Mouse (Mus musculus) urinary bladder, adult 2 months (tissue): ENCODE data around the gene Pitpnm1. TPM values are rescaled to one million over a fixed set of nuclear protein-coding genes. Genes with fewer than 3 reads are reported as not detected.

Source experiments
- DNase-seq: peaks from one replicate; pipeline ENCODE4 v3.0.0; 2022; ENCODE audit warnings: low spot score
- polyA plus RNA-seq: library from polyadenylated mRNA; depleted of rRNA; stranded (reverse); fragments of >200 nt; gene quantifications from 2 replicates; pipeline ENCODE4 v1.2.3, GENCODE M21; 2012

Pitpnm1 gene
- polyA plus RNA-seq, 1 experiment: 45.2 TPM

DNA sequence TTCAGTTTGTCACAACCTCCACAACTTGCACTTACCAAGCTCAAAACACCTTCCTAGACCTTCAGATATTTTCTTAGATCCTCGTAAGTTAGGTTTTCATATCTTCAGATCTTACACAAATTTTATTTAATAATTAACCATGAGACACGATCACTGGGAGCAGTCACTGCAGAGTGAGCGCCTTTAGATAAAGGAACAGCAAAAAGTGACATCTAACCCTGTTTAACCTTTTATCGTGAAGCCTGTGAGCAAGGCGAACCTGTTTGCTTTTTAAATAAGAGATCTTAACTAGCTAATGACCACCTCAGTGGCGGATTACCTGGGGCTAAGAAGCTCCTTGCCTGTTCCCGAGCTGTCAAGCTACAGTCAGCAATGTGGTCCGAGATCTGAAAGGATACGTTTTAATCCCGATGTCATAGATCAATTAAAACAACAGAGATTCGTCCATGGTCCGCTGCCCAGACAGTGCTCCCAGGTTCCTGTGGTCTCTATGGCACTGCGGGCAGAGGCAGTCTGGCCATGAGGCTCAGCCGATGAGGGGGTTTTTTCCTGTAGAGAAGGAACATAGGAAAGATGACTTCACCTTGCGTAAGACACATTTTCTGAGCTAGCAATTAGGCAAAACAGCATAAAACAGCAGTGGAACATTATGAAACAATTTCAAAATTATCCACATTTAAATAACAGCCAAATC is 30.9 kb upstream of the Pitpnm1 start:
- DNase-seq: no peak

DNA sequence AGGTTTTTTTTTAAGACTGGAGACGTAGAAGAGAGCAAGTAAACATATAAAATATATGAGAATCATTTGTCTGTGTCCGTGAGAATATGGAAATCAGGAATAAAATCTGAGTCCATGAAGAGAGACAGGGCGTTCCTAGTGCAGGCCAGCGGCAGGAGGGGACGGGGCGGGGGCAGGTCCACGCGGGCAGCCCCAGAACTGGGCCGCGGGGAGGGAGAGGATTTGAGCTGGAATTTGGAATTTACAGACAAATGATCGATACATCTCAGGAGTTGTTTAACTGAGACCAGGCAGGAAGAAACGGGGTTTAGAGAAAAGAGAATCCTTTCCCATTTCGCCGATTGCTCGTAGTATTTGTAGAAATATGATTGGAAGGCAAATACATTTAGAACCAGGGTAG is 29.5 kb upstream of the Pitpnm1 start:
- no peak for DNase-seq

DNA sequence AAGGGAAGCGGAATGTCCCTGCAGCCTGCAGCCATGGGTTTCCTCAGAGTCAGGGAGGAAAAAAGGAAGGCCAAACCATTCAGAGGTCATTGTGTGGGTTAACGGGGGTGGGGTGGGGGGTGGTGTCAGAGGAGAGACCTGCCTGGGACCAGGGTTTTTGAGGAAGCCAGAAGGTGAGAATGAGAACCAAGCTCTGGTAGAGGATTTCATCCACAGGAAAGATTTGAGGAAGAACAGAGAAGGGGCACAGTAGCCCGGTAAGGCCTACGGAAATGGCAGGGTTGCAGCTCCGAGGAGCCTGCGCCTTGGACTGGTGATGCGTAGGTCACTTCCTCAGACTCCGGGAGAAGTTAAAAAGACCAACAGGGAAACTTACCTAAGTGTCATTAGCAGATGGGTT is 29.0 kb upstream of the Pitpnm1 start:
- no peak for DNase-seq

DNA sequence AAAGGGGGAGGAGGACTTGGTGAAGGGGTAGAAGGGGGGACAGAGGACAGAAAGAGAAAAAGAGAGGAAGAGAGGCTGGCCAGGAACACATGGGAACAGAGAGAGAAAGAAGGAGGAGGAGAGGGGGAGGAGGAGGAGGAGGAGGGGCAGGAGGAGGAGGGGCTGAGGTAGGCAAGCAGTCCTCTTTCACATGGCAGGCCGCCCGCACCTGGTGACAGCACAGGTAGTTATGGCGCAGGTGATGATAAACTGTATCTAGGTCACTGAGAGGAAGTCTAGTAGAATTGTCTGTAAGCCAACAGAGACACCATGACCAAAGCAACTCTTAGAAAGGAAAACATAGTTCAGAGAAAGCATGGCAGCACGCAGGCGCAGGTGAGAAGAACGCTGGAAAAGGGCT is 28.4 kb upstream of the Pitpnm1 start:
- no peak for DNase-seq

DNA sequence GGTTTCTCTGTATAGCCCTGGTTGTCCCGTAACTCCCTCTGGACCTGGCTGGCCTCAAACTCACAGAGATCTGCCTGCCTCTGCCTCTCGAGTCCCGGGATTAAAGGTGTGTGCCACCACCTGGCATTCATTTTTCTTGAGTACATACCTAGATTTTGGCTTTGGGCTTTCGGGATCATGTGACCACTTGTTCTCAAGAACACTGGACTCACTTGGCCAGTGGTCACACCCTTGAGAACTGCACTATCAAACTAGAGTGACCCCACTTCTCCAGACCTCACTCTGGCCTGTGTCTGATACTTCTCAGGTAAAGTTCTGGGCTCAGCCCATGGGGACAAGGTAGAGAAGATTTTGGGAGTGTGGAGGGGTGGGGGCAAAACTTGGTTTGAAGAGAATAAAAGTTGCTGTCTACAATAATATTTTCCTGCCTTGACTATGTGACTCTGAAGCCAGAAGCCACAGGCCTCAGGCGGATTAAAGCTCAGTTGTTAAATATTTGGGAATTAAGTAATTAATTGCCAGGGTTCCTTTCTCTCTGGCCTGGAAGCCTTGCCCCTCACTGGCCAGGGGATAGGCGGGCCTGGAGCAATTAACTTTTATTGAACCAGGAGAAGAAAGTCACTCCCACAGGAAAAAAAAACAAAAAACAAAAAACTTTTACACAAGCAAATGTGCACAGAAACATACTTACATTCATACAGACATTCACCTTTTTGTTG is 26.9 kb upstream of the Pitpnm1 start:
- no peak for DNase-seq

DNA sequence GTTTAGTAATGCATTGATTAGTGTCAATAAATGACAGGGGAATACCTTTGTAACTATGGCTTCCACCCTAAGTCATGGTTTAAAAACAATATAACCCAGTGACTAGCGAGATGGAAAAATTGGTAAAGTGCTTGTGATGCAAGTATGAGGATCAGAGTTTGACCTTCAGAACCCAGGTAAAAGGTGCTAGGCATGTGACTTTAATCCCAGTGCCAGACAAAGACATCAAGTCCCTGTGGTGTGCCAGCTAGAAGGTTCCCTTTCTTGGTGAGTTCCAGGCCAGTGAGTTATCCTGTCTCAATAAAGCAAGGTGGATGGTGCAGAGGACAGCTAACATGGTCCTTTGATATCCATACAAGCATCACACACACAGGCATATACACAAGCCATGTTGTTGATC is 24.3 kb upstream of the Pitpnm1 start:
- no peak for DNase-seq

DNA sequence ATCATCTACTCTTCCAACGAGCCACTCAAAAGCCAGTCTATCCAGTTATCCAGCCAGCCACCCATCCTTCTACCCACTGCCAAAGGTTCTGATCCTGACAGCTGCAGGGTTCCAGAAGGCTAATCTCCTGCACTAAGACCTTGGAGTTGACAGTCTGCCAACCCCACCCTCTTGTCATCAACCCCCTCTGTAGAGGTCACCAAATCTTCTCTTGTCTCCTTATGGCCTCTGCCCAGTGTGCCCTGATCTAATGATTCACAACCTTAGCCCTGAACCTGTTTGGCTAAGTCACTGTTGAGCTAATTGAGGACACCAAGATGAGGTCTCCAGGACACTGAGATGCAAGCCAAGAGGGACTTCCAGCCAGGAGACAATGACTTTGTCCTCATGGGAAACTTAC is 20.2 kb upstream of the Pitpnm1 start:
- DNase-seq: no peak

DNA sequence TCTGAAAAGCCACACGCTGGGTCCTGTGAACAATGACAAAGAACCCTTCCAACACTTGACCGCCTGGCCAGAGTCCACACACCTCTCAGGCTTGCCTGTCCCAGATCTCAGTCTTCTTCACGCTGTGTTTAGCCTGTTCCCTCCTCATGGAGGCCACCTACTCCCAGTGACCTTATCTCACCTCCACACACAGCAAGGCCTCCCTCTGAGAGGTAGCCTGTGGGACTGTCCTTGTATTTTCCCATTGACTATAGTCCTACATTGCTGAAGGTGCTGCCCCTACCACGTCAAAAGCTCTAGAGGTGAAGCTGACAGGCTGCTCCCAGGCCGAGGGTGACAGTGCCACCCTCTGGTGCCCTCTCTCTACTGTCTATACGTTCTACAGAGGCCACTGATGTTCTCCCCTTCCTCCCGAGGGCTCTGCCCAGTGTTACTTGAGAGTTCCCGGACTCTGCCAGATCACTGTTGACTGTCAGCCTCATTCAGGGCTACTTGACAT is 19.2 kb upstream of the Pitpnm1 start:
- no peak for DNase-seq

DNA sequence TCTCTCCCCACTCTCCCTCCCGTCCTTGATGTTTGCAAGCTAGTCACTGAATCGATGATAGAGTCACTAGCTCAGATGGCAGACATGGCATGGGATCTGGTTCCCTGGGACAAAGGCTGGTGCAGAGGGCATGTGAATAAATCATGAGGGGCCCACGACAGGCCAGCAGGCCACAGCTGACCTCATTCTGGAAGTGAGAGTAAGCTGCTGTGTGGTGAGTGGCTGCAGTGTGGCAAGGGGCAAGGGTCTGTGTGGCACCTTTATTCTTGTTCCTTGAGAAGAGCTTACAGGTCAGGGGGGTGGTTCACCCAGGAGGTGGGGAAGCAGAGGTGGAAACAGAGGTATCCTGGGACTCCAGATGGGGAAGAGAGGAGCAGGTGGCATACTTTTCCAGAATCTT is 18.4 kb upstream of the Pitpnm1 start, which contains the start of gene Cabp2:
Gene Cabp2 (plus strand): TSS at position 185 of the 400 bp plus-strand sequence.
- DNase-seq: no peak

DNA sequence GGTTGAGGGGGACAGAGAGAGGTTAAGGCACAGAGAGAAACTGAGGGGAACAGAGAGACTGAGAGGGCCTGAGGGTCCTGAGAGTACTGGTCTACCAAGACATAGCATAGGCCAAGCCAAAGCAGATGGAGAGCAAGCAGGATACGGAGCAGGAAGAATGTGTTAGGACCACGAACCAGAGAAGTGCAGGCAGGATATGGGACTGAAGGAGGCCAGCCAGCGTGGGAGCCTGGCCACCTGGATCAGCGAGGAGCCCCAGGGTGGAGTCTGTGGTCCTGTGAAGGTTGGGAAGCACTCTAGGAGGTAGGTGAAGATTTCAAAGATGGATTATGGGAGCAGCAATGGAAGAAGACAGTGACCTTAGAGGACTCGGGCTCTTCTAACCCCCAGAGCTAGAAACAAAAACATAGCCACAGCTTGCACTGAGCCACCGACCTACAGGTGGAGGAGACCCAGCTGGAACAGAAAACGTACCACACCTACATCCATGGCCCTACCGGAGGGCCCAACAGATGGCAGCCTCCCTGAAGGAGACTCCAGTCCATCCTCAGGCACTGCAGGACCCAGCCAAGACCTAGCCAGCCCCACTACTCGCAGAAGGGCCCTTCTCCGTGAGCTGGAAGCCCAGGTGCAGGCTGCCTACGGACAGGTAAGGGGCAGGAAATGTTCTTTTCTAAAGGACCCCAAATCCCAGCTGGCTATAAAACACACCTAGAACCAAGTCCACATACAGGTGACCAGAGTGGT is 17.4 kb upstream of the Pitpnm1 start:
- no peak for DNase-seq

DNA sequence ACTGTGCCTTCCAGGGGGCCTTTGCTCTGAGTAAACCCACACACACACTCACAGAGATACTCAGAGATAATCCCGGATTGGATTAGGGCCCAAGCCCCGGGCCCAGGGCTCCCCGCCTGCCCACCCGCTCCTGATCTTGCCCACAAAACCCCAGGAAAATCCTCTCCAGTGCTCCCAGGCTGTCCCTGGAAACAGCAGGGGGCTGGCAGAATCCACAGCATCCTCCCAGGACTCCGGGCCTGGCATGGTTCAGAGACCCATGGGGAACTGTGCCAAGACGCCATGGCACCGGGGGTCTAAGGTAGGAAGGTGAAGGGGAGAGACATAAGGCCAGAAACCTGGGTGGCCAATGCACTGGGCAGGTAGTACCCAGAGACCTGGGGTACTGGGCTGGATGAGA is 16.5 kb upstream of the Pitpnm1 start:
- DNase-seq: no peak

DNA sequence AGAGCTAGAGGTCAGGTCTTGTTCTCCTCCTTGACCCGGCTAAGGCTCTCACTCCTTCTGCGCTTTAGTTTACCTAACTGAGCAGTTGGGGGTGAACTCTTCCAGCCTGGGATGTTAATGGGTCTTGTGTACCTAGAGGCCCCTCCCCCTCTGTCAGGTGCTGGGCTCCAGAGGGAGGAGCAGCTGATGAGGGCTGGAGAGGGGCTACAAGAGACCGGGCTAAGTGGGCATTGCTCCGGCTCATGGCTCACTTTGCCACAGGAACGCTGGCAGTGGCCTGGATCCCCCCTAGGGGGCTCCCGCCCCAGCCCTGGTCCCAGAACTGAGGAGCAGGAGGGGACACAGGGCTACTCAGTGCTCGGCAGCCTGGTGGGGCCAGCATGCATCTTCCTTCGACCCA is 16.0 kb upstream of the Pitpnm1 start:
- no peak for DNase-seq

DNA sequence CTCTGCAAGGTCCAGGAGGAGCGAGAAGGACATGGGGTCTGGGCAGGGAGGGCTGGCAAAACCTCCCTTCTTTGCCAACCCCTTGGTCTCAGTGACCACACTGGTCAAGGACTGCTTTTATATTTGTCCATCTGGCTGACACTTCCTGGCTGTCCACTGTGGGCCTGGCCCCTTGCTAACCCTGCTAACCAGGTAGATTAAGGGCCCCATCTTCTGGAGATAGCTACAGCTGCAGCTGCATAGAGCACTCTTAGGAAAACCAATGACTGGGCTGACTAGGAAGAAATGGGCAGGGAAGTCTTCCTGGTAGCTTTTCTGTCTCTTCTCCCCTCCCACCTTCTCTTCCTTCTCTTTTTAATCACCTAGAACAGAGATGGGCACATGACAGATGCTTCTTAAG is 14.8 kb upstream of the Pitpnm1 start:
- no peak for DNase-seq

DNA sequence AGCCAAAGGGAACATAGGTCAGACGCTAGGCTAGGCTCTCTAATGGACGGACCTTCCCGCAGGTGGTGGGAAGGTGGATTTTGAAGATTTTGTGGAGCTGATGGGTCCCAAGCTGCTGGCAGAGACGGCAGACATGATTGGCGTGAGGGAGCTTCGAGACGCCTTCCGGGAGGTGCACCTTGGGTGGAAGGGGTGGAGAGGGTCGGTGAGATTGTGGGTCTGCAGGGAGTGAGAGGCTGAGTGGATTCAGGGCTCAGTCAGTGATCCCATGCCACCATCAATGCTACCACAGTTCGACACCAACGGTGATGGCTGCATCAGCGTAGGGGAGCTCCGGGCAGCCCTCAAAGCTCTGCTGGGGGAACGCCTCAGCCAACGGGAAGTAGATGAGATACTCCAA is 13.6 kb upstream of the Pitpnm1 start:
- DNase-seq: no peak

DNA sequence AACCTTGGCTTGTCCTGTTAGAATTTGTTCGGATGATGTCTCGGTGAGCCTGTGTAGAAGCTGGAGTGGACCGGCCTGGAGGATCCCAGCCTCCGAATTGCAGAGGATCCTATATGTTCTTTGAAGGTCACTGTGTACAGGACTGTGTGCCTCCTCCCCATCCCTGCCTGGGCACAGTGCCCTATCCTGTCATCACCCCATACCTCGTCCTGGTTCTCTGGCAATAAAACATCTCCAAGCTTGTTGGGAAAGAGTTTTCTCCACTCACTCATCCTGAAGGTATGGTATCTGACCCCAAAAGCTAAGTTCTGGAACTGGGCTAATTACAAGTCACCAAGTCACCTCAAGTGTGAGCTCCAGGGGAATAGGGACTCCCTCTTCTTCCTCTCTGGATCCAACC is 12.7 kb upstream of the Pitpnm1 start:
- no peak for DNase-seq

DNA sequence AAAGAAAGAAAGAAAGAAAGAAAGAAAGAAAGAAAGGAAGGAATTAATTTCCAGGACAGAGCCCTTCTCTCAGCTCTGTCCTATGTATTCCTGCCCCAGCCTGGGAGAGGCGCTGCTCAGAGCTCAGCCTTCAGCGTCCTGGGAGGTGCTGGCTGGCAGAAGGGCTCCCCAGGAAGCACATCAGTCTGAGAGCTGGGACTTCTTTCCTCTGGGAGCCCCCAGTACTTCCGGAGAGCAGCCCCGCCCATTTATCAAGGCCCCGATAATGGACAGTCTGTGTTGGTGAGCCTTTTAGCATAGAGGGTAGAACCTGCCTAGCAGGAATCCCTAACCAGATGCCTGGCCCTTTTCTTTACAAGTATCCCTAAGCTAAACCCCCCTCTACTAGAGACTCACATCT is 11.7 kb upstream of the Pitpnm1 start:
- no peak for DNase-seq

DNA sequence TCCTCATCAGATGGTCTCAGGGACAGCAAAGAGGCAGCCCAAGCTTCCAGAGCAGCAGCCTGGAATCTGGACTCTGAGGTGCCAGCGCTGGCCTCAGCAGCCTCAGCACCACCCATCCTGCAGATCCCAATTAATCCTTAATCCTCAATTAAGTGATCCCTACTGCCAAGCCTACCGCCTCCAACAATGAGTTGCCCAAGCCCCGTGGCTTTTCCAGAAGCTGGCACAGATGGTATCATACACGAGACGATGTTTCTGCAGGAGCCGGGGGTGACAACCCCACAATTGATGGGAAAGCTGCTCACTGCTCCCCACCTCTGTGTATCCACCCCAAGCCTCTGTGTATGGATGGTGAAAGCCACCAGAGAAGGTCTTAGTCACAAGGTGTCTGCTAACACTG is 10.7 kb upstream of the Pitpnm1 start:
- no peak for DNase-seq

DNA sequence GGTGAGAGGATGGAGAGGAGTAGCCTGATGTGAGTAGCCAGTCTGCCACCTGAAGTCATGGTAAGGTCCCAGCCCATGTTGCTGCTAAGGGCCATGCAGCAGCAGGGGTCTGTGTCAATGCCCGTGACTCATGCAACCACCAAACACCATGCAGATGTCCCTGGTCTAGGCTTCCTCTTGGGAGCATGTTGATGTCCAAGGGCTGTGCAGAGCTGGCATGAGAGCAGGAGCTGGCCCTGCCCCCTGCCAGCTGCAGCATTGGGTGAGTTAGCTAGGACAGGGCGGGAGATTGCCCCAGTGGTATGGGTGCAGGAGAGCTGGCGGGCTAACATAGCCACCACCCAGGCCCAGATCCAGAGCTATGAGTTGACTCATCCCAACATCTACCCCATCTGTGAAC is 9.4 kb upstream of the Pitpnm1 start:
- DNase-seq: no peak

DNA sequence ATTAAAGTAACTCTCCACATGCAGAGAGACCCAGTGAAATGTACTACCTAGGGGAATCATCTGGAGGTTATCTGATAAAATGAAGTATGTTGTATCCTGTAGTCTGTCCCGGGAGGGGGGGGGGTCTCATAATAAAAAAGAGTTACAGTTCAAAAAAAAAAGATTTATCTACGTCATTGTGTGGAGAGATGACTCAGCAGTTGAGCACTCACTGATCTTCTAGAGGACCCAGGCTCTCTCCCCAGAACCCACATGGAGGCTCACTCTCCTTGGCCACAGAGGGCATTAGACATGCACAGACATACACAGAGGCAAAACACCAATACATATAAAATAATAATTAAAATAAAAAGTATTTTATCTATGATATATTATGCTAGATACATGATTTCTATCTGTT is 8.4 kb upstream of the Pitpnm1 start:
- no peak for DNase-seq

DNA sequence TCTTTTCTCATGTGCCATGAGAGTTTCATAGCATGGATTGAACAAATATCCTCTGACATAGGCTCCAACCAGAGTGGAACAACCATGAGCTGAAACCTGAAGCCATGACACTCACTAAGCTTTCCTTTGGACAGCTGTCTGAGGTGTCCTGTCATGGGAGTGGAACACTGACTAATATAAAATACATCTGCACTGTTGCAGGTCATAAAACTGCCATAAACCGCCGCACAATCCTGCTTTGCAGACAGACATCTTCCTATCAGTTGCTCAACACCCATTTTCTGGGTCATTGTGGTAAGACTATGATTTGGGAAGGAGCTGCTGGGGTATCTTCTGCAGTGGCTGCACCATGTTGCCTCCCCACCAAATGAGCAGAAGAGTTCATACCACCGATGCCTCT is 7.0 kb upstream of the Pitpnm1 start:
- DNase-seq: no peak

DNA sequence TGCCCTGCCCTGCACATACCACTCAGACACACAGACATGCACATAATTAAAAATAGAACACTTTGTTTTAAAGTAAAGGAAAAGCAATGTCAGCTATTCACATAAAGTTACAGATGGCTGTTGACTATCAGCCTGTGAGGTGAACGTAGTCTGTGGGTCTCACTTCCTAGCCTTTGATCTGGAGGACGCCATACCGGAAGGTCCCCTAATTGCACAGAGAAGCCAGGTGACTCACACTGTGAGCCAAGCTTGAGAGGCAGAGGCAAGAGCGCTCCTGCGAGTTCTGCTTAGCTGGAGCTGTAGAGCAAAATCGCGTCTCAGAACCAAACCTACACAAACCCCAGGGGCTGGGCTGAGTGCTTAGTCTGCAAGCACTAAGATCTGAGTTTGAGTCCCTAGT is 6.0 kb upstream of the Pitpnm1 start:
- DNase-seq: no peak

DNA sequence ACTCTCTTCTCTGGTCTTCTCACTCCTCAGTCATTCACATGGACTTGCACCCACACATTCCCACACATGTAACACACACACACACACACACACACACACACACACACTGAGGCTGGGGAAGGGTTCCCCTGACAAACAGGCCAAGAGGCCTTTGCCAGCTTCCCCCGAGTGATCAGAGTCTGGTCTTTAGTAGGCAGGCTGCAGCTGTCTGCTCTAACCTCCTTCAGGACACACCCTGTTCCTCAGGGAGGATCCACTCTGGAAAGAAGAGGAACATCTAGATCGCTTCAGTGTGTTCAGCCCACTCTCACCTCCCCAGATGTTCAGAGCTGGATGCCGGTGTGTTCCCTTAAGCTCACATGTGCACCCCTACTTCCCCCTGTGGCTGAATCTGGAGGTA is 5.5 kb upstream of the Pitpnm1 start:
- no peak for DNase-seq

DNA sequence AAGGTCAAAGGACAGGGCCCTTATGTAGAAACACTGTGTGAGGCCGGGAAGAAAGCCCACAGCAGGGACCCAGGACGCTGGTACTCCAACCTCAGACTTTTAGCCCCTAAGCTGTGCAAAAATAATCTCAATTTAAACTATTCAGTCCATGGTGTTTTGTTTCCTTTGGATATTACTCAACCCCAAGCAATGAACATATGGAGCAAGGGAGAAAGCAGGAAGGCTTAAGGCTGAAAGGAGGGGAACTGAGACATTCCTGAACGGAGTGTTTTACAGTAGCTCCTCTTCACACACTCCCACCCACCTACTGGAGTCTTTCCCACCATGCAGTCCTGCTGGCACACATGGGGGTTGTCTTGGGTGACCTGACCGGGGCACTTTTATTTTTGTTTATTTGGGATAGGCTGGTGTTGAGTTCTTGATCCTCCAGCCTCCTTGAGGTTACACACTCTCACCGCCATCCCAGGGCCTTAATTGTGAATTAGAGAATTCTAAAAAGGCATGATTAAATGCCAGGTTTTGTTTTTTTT is 5.0 kb upstream of the Pitpnm1 start:
- DNase-seq: no peak
